Mouse (Mus musculus) erythroid progenitor cell, adult 5-6 weeks (primary cell): Measurements from ENCODE around the gene Aktip. TPM values are rescaled to one million over a fixed set of nuclear protein-coding genes. Genes with fewer than 3 reads are reported as not detected.

Experiments used
- ATAC-seq: replicated peaks from 2 replicates; pipeline ENCODE4 v1.8.0; 2016; ENCODE audit warnings: moderate number of reproducible peaks, mild to moderate bottlenecking, moderate TSS enrichment, inconsistent platforms; ENCODE audit not compliant: poor library complexity, low FRiP score, severe bottlenecking
- total RNA-seq, 2 experiments: library from RNA; stranded (forward) in 1 of 2; stranded (reverse) in 1 of 2; fragments of 150-400 nt in 1 of 2; fragments of 186-747, 209-891 nt in 1 of 2; gene quantifications; 2 replicates each; pipeline versions ENCODE4 v1.2.3 to v1.2.4; 2015 to 2017; ENCODE audit warnings: low replicate concordance in 2 of 2

Aktip gene
- total RNA-seq (2015; ENCODE audit: low replicate concordance) (2.2 and 3.4 TPM in 2 replicates), total RNA-seq (2017; ENCODE audit: low replicate concordance) (0.23 and 3.9 TPM in 2 replicates)

GRCm38 (mm10) chr8:91199876-91200275, at the start of gene Aktip:
Aktip (minus strand) TSS chr8:91199976.
- ATAC-seq: no peak

- ATAC-seq: no peak
Measured at GRCm38 (mm10) chr8:91245821-91246454, 46.2 kb upstream of the Aktip start.

- no peak for ATAC-seq
Measured at GRCm38 (mm10) chr8:91242721-91243120, 42.9 kb upstream of the Aktip start.

GRCm38 (mm10) chr8:91241873-91242519, 42.2 kb upstream of the Aktip start:
- no peak for ATAC-seq

- ATAC-seq: no peak
Measured at GRCm38 (mm10) chr8:91241371-91241770, 41.6 kb upstream of the Aktip start.

- ATAC-seq: no peak
Measured at GRCm38 (mm10) chr8:91237191-91237590, 37.4 kb upstream of the Aktip start.

GRCm38 (mm10) chr8:91234097-91234496, 34.3 kb upstream of the Aktip start:
- ATAC-seq: no peak

DNA sequence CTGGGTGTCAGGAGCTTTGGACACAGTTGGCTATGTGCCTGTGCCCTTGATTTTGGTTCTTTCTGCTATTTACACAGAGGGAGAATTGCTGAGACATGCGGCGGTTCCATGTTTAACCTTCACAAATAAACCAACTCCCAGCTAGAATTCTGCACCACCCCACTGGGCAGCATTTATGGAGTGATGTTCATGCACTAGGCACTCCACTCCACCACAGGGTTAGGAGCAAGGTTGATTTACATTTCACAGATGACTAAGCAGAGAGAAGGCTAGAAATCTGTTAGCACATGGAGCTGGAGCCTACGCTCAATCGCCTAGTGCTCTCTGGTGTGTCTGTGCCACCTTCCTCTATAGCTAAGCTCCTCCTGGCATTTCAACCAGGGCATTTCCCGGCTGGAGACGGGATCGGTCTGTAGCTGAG, 27.7 kb upstream of the Aktip start:
- ATAC-seq: no peak

DNA sequence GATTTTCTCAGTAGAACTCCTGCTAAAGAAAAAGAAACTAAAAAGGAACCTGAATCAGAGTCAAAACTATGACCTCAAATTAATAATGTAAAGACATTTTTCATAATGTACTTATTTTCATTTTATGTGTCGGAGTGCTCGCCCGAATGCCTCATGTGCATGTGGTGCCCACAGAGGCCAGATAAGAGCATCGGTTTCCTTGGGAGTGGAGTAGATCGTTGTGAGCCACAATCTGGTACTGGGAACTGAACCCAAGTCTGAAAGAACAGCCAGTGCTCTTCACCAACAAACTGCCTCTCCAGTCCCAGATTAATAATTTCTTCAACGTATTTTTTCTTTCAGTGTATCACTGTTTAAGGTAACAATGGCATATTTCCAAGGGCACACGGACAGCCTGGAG, 24.5 kb upstream of the Aktip start:
- no peak for ATAC-seq

DNA sequence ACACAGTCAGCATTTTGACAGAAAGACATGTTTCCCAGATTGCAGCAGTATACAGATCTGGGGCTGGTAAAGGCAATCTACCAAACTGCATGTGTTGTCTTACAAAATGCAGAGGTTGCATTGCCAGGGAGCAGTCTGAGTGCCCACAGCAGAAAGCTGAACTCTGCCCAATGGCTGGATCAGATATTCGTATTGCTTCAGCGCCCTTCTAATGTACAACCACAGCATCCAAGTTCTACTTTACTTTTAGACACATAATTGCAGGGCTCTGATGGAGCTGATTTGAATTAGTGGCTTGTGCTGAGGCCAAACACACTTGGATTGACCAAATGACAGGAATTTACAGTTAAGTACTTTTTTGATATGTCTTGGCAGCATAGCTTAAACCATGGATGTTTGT, 22.1 kb upstream of the Aktip start:
- ATAC-seq: no peak

- no peak for ATAC-seq
Measured at GRCm38 (mm10) chr8:91218271-91218670, 18.5 kb upstream of the Aktip start.

GRCm38 (mm10) chr8:91217062-91217905, 17.5 kb upstream of the Aktip start:
- ATAC-seq: no peak

DNA sequence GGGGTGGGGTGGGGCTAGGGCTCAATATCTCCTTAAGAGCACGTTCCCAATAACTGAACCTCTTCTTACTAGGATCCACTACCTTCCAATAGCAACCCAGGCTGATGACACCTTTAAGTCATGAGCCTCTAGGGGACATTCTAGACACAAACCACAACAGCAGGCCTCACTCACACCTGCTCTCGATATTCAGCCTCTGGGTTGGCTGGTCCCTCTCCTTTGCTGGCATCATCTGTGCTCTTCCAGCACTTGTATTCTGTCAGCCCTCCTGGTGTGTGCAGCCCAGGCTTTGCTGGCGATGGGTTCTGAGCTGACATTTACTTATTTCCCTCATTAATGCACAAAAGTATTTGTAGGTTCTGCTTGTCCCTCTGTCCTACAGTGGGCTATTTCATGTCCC, 14.5 kb upstream of the Aktip start:
- no peak for ATAC-seq

GRCm38 (mm10) chr8:91212948-91213347, 13.2 kb upstream of the Aktip start:
- no peak for ATAC-seq

- ATAC-seq: no peak
Measured at GRCm38 (mm10) chr8:91209658-91210057, 9.9 kb upstream of the Aktip start.

- no peak for ATAC-seq
Measured at GRCm38 (mm10) chr8:91207676-91208075, 7.9 kb upstream of the Aktip start.

- ATAC-seq: no peak
Measured at GRCm38 (mm10) chr8:91205897-91206296, 6.1 kb upstream of the Aktip start.

DNA sequence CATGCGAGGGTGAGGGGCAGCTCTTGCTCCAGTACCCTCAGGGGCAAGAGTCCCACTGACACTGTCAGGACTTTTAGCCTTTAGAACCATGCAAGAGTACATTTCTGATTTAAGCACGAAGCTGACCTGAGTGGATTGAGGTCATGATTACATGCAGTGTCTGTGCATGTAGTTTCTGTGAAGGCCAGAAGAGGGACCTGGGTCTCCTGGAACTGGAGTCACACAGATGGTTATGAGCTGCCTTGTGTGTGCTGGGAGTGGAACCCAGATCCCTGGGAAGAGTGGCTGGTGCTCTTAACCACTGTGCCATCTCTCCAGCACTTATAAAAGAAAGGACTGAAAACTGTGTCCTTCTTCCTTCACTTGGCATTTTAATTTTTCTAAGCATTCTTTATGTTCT, 1.4 kb upstream of the Aktip start:
- ATAC-seq: no peak

DNA sequence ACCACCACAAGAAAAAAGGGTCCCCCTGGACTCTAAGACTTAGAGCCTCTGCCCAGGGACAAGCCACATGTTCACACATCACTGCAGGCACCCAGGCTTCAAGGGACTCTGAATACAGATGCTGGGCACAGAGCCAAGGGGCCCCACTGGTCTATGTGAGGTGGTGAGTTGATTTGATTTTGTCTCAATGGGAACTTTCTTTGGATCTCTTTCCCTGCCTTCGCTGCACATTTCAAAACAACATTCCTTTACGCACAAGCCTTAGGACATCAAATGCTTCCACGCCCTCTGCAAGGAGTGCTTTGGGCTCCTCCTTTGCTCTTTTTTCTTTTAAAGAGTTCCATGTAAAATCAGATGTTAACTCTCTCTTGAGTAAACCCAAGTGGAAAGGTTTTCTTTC, 1.7 kb downstream of the Aktip start:
- no peak for ATAC-seq

GRCm38 (mm10) chr8:91197233-91197632, 2.5 kb downstream of the Aktip start:
- no peak for ATAC-seq

DNA sequence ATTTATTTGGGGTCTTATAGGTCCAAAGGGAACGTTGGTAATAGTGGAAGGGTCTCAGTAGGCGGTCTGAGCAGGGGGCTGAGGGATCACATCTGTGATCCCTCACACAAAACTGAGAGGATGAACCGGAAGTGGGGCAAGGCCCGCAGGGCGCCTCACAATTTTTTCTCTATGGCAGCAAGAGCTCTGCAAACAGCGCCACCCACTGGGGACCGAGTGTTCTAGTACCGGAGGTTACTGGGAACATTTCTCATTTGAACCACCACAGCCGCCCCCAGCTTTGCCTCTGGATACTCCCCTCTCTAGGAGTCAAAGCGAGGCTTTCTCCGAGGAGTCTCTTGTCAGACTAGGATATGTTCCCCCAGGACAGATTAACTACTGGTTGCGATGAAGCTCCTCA, 3.1 kb downstream of the Aktip start:
- no peak for ATAC-seq
